Mouse (Mus musculus) liver, embryonic 13.5 days (tissue): ENCODE data around the gene Odaph. TPM values are rescaled to one million over a fixed set of nuclear protein-coding genes. Genes with fewer than 3 reads are reported as not detected.
A peak's percentile ranks its signal among the peaks of the same experiment; 100 is the strongest.

ENCODE experiments used
- ATAC-seq: fragments of 200-750 bp; cut with Nextera tagmentation; 2 replicates; pipeline ENCODE4 v1.8.0; 2017; ENCODE audit warnings: low read depth, mild to moderate bottlenecking, moderate number of reproducible peaks, moderate library complexity
- DNase-seq: peaks from one replicate; pipeline ENCODE4 v3.0.0; 2022
- H3K27ac ChIP-seq: fragments of 300-500 bp; sonication (generic); 2 replicates; pipeline ENCODE4 v1.5.1; 2015; ENCODE audit warnings: moderate library complexity, mild to moderate bottlenecking, inconsistent platforms
- H3K27me3 ChIP-seq: fragments of 300-500 bp; sonication (generic); 2 replicates; pipeline ENCODE4 v1.6.1; 2015; ENCODE audit warnings: mild to moderate bottlenecking, inconsistent platforms
- H3K36me3 ChIP-seq: fragments of 300-500 bp; sonication (generic); 2 replicates; pipeline ENCODE4 v1.6.1; 2015; ENCODE audit warnings: mild to moderate bottlenecking, inconsistent platforms
- H3K4me1 ChIP-seq: fragments of 300-500 bp; sonication (generic); replicated peaks from 2 replicates; pipeline ENCODE4 v1.6.1; 2015; ENCODE audit warnings: inconsistent platforms
- H3K4me2 ChIP-seq: fragments of 300-500 bp; sonication (generic); 2 replicates; pipeline ENCODE4 v1.6.1; 2015; ENCODE audit warnings: inconsistent platforms, mild to moderate bottlenecking, moderate library complexity
- H3K4me3 ChIP-seq: fragments of 300-500 bp; sonication (generic); replicated peaks from 2 replicates; pipeline ENCODE4 v1.5.1; 2015; ENCODE audit warnings: mild to moderate bottlenecking, inconsistent platforms
- H3K9ac ChIP-seq: fragments of 300-500 bp; sonication (generic); 2 replicates; pipeline ENCODE4 v1.6.1; 2015; ENCODE audit warnings: mild to moderate bottlenecking, inconsistent platforms
- H3K9me3 ChIP-seq: fragments of 300-500 bp; sonication (generic); replicated peaks from 2 replicates; pipeline ENCODE4 v1.6.1; 2016; ENCODE audit warnings: inconsistent platforms
- WGBS: fragments of 180-500 bp; shearing (Covaris S2); methylation state at CpG from one replicate; pipeline ENCODE4 v1.1.7; 2015; ENCODE audit not compliant: insufficient replicate concordance; 5-methylcytosine and 5-hydroxymethylcytosine counted together
- polyA plus RNA-seq: library from polyadenylated mRNA; unstranded; fragments of >200 nt; fragmentation: Nextera tagmentation; extraction: Ambion mirVana; gene quantifications from 2 replicates; pipeline ENCODE4 v1.2.1, GENCODE M21; 2015

Odaph gene
- polyA plus RNA-seq, 1 experiment from 2014 or later, result not detected

DNA sequence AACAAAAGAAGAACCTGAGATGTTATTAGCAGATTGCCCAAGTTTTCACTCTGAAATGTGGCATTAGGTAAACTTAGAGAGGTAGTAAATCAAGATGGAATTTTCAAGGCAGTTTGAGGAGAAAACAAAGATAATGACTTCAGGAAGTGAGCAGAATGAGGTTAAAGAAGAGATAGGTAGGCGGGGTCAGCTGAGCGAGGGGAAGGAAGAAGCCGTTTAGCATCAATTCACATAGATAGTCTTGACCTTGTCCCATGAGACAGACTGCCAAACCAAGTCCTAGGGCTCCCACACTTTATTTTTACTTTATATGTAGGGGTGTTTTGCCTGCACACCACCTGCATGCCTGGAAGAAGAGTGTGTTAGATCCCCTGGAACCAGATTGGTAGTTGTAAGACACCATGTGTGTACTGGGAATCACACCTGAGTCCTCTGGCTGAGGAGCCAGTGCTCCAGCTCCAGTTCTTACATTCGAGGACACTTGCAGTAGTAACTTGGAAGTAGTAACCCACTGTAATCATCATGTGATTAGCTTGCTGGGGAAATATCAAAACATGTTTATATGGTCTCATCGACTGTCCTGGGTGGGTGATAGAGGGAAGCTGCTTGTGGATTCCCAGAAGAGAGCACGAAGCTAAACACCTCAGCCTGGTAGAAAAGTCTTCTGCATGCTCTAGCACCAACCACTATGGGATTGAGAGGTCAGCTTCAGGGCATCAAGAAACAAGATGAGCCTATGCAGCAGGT, 4.1 kb downstream of the Odaph start:
- Histone ChIP-seq H3K4me3 (no peak overlapping the region), H3K4me2 (no peak overlapping the region), H3K9ac (no peak overlapping the region), H3K27ac (no peak overlapping the region), H3K36me3 (no peaks in the 10 kb centered on the region), H3K9me3 (no peaks in the 10 kb centered on the region), H3K27me3 (no peaks in the 10 kb centered on the region), H3K4me1 (no peaks in the 10 kb centered on the region)
- 46% methylated on average over 6 of the region's 6 CpGs for WGBS
- no peak for ATAC-seq
- no peak for DNase-seq

- no peaks in the 10 kb centered on the region for H3K36me3 ChIP-seq
- H3K9me3 ChIP-seq, result no peaks in the 10 kb centered on the region
- H3K4me2 ChIP-seq, result no peak overlapping the region
- no peak overlapping the region for H3K9ac ChIP-seq
- H3K4me1 ChIP-seq, result no peaks in the 10 kb centered on the region
- H3K4me3 ChIP-seq, result no peak overlapping the region
- no peaks in the 10 kb centered on the region for H3K27me3 ChIP-seq
- H3K27ac ChIP-seq, result no peak overlapping the region
- ATAC-seq (no peak), DNase-seq (no peak)
- 65% methylated on average over 2 of the region's 2 CpGs for WGBS
These were observed 5.8 kb downstream of the Odaph start for GRCm38 (mm10) chr5:91993061-91993460.

- Histone ChIP-seq H3K9me3 (peaks cover 4% of the 10 kb centered on the region), H3K4me2 (no peak overlapping the region), H3K27me3 (no peaks in the 10 kb centered on the region), H3K36me3 (no peaks in the 10 kb centered on the region), H3K9ac (no peak overlapping the region), H3K27ac (no peak overlapping the region), H3K4me3 (no peak overlapping the region), H3K4me1 (no peaks in the 10 kb centered on the region)
- DNase-seq (no peak), ATAC-seq (no peak)
- WGBS, result 66% methylated on average over 13 of the region's 13 CpGs
These were observed 7.3 kb downstream of the Odaph start for GRCm38 (mm10) chr5:91994546-91994945.

DNA sequence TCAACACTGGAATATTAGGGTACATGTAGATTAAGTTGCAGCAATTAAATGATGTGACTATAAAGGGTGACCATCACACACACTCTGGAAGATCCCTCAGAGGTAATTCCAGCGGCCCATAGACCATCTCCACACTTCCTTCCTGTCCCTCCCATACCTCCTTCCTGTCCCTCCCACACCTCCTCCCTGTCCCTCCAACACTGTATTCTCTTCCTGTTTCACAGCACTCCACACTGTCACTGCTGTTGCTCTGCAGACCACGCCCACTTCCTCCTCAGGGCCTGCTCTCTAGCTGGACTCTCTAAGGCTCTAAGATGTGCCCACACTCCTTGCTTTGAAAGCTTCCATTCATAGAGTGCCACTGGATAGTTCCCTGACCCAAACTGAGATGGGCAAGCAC, 13.5 kb downstream of the Odaph start:
- H3K4me1 ChIP-seq, result no peaks in the 10 kb centered on the region
- no peak overlapping the region for H3K4me3 ChIP-seq
- H3K36me3 ChIP-seq, result no peaks in the 10 kb centered on the region
- 16% methylated on average over 2 of the region's 2 CpGs for WGBS
- H3K27ac ChIP-seq, result no peak overlapping the region
- no peak for DNase-seq
- H3K27me3 ChIP-seq, result no peaks in the 10 kb centered on the region
- ATAC-seq, result peak; percentile 48; the same call in 1 of the 2 replicates
- H3K9ac ChIP-seq, result no peak overlapping the region
- no peak overlapping the region for H3K4me2 ChIP-seq
- peaks cover 4% of the 10 kb centered on the region for H3K9me3 ChIP-seq

DNA sequence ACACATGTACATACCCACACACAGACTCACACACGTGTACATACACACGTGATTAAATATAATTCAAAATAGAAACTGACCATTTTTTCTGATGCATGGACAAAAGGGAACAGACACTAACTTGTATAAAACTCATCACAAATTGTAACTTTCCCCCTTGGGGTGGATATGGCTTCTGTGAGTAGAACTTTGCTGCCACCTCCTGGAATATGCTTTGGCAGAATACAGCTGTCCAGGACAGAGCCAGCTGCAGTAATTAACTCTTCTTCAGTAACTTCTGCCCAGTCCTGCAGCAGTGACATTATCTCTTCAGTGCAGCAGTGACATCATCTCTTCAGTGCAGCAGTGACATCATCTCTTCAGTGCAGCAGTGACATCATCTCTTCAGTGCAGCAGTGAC, 15.7 kb downstream of the Odaph start:
- Histone ChIP-seq H3K4me2 (no peak overlapping the region), H3K36me3 (no peaks in the 10 kb centered on the region), H3K4me1 (no peaks in the 10 kb centered on the region), H3K4me3 (no peak overlapping the region), H3K27me3 (no peaks in the 10 kb centered on the region), H3K9me3 (peaks cover 4% of the 10 kb centered on the region), H3K27ac (no peak overlapping the region), H3K9ac (no peak overlapping the region)
- 48% methylated on average over 2 of the region's 2 CpGs for WGBS
- DNase-seq, result no peak
- ATAC-seq, result no peak

DNA sequence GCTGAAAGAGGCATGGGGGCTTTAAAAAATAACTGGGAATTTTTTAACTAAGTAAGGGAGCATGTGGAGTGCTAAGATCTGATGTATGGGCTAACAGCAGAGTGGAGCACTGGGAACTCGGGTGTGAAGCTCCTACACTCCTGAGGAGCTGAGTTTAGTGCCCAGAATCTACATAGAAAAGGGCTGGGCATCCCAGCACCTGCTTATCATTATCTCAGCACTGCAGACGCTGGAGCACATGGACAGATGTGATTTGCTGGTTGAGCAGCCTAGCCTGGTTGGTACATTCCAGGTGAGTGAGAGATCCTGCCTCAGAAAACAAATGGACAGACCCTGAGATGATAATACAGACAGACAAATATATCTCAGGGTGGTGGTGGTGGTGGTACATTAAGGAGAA, 22.6 kb downstream of the Odaph start:
- Histone ChIP-seq H3K27ac (no peak overlapping the region), H3K4me1 (peaks cover 4% of the 10 kb centered on the region; the same call in 1 of the 2 replicates), H3K27me3 (no peaks in the 10 kb centered on the region), H3K9ac (no peak overlapping the region), H3K4me2 (no peak overlapping the region), H3K9me3 (no peaks in the 10 kb centered on the region), H3K4me3 (no peak overlapping the region), H3K36me3 (no peaks in the 10 kb centered on the region)
- DNase-seq (no peak), ATAC-seq (peak; percentile 55)
- 16% methylated on average over 2 of the region's 2 CpGs for WGBS

DNA sequence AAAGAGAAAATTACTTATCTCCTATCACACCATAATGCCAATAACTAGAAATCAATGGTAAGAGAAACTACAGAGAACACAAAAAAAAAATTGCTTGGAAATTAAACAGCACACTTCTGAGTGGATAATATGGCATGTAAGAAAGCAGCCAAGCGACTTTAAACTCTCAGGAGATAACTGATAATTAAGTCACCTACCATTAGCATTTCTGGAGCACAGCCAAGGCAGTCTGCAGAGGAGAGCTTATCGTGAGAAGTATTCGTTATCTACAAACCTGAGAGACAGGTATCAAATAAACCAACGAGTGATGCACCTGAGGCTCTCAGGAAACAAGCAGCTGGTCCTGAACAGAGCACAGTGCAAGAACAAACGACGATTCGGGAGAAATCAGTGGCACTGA, 24.5 kb downstream of the Odaph start:
- no peaks in the 10 kb centered on the region for H3K9me3 ChIP-seq
- H3K4me2 ChIP-seq, result no peak overlapping the region
- H3K36me3 ChIP-seq, result no peaks in the 10 kb centered on the region
- ATAC-seq (no peak), DNase-seq (no peak)
- no peak overlapping the region for H3K27ac ChIP-seq
- H3K4me1 ChIP-seq, result peaks cover 4% of the 10 kb centered on the region; the same call in 1 of the 2 replicates
- no peaks in the 10 kb centered on the region for H3K27me3 ChIP-seq
- no peak overlapping the region for H3K4me3 ChIP-seq
- H3K9ac ChIP-seq, result no peak overlapping the region
- 50% methylated on average over 7 of the region's 7 CpGs for WGBS

- H3K9ac ChIP-seq, result no peak overlapping the region
- no peak overlapping the region for H3K27ac ChIP-seq
- WGBS, result 18% methylated on average over 2 of the region's 2 CpGs
- H3K4me3 ChIP-seq, result no peak overlapping the region
- H3K27me3 ChIP-seq, result no peaks in the 10 kb centered on the region
- no peaks in the 10 kb centered on the region for H3K9me3 ChIP-seq
- ATAC-seq (no peak), DNase-seq (no peak)
- no peaks in the 10 kb centered on the region for H3K36me3 ChIP-seq
- no peaks in the 10 kb centered on the region for H3K4me1 ChIP-seq
- H3K4me2 ChIP-seq, result no peak overlapping the region
These were observed 32.7 kb downstream of the Odaph start for GRCm38 (mm10) chr5:92019960-92020359.

- under 1% methylated on average over 68 of the region's 68 CpGs for WGBS
- Histone ChIP-seq H3K27me3 (peaks cover 26% of the 10 kb centered on the region), H3K4me3 (peak overlapping the region; percentile 72), H3K4me2 (peak overlapping the region; percentile 88), H3K9ac (peak overlapping the region; percentile 69), H3K4me1 (peaks cover 12% of the 10 kb centered on the region), H3K9me3 (no peaks in the 10 kb centered on the region), H3K27ac (no peak overlapping the region), H3K36me3 (no peaks in the 10 kb centered on the region)
- DNase-seq, result peak; percentile 94
- peak; percentile 100 for ATAC-seq
These were observed 55.4 kb downstream of the Odaph start for GRCm38 (mm10) chr5:92042377-92043348.

DNA sequence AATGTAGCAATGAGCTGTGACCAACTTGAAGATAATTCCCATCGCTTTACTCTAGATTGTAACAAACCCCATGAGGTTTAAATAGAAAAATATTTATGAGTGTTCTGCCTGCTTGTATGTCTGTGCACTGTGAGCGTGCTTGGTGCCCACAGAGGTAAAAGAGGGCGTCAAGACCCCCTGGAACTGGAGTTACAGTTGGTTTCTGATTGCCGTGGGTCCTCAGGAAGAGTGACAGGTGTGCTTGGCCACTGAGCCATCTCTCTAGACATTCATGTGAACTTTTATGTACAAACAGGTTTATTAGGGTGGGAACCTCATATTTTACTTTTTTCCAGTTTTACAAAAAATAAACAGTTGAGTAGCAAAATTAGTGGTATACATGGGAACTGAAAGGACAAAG, 56.5 kb downstream of the Odaph start, which contains the start of gene Cdkl2:
Gene Cdkl2, minus strand, starts transcription at position 101 of the 400 bp plus-strand sequence.
- DNase-seq, result no peak
- Histone ChIP-seq H3K4me2 (peak within 1 kb of the TSS; percentile 88), H3K4me1 (peaks cover 12% of the 10 kb centered on the region), H3K27me3 (peaks cover 25% of the 10 kb centered on the region), H3K9ac (peak within 1 kb of the TSS; percentile 69), H3K9me3 (no peaks in the 10 kb centered on the region), H3K36me3 (no peaks in the 10 kb centered on the region), H3K27ac (no peak within 1 kb of the TSS), H3K4me3 (peak within 1 kb of the TSS; percentile 72)
- no peak for ATAC-seq
- WGBS, result 64% methylated on average over 4 of the region's 4 CpGs
